Comparison of ENCODE assay signal across 9 mouse cellular contexts in the genomic region with DNA sequence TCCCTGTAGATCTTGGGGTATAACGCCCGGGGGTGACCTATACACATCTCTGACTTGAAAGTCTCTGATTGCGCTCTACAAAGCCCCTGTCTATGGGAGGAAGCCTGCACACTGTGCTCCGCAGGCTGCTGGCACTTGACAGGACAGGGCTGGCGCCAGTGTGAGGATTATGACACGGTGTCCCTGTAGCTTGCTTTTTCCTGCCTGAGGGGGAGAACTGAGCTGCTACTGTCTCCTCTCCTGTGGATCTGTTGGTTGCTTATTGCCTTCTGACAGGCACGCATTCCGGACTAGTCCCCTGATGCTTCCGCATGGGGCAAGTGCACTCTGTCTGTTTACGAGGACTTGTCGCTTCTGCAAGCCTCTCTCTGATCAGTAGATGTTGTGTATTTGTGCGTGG. TPM values are rescaled to one million over a fixed set of nuclear protein-coding genes. Genes with fewer than 3 reads are reported as not detected.
DNase-seq lines count a peak whose midpoint lies in the region; ATAC-seq lines count a peak whose summit lies in the region.
"Had no signal": no experiment of that assay in that cellular context is flagged by ENCODE, and none has a peak within 500 bp of the region (broad histone marks: within the 10 kb centered on the region; RNA-seq: fewer than 3 reads in every experiment).

No protein-coding gene starts in this region.

- H3K36me3 ChIP-seq in forebrain, embryonic 14.5 days (ENCODE audit: control insufficient read depth, insufficient read depth, low read length) = no peaks in the 10 kb centered on the region
- no peaks in the 10 kb centered on the region for H3K36me3 ChIP-seq in midbrain, embryonic 12.5 days

- DNase-seq in adrenal gland, postnatal 10 days = peak; percentile 19
- no peak for DNase-seq in adrenal gland, adult 8-10 months
- DNase-seq in forebrain, embryonic 14.5 days (ENCODE audit: low spot score) = peak; percentile 58
- no peak for DNase-seq in thymus, adult 18-20 months
- no peak for DNase-seq in urinary bladder, postnatal 4 days (ENCODE audit: low spot score in 2 of 2)

- H3K4me2 ChIP-seq in forebrain, embryonic 14.5 days (ENCODE audit: low read length) = 0 out of 2 replicates have a peak overlapping the region, but pooled peaks have one; percentile 8
- no peak overlapping the region for H3K4me2 ChIP-seq in midbrain, embryonic 12.5 days (replicated peaks)

- 44% methylated on average over 12 of the region's 12 CpGs for WGBS in forebrain, embryonic 14.5 days
- 61% methylated on average over 12 of the region's 12 CpGs for WGBS in midbrain, embryonic 12.5 days

- H3K9ac ChIP-seq in forebrain, embryonic 14.5 days (ENCODE audit: low read length) = peak overlapping the region; percentile 40; the same call in 1 of the 2 replicates
- H3K9ac ChIP-seq in midbrain, embryonic 12.5 days (replicated peaks) = no peak overlapping the region

- H3K27ac ChIP-seq in forebrain, embryonic 14.5 days (ENCODE audit: low read depth, low read length) = no peak overlapping the region
- H3K27ac ChIP-seq in midbrain, embryonic 12.5 days (replicated peaks) = no peak overlapping the region

- H3K4me1 ChIP-seq in forebrain, embryonic 14.5 days (ENCODE audit: control insufficient read depth, insufficient read depth, low read length) = peaks cover 10% of the 10 kb centered on the region
- H3K4me1 ChIP-seq in midbrain, embryonic 12.5 days = peaks cover 7% of the 10 kb centered on the region; the same call in 1 of the 2 replicates
- H3K4me1 ChIP-seq: megakaryocyte, embryonic 14.5 days had no signal

- H3K4me3 ChIP-seq in forebrain, embryonic 14.5 days (ENCODE audit: low read depth, low read length) = no peak overlapping the region
- H3K4me3 ChIP-seq in midbrain, embryonic 12.5 days = no peak overlapping the region
- H3K4me3 ChIP-seq: megakaryocyte, embryonic 14.5 days had no signal

- no peaks in the 10 kb centered on the region for H3K27me3 ChIP-seq in forebrain, embryonic 14.5 days (replicated peaks; ENCODE audit: control insufficient read depth, insufficient read depth, low read length)
- H3K27me3 ChIP-seq in midbrain, embryonic 12.5 days = no peaks in the 10 kb centered on the region

- ATAC-seq in cerebellum, adult (ENCODE audit: insufficient number of reproducible peaks, low FRiP score, low TSS enrichment) = peak; percentile 36; the same call in 1 of the 2 replicates
- peak; percentile 38; the same call in 1 of the 2 replicates for ATAC-seq in forebrain, embryonic 14.5 days
- ATAC-seq in midbrain, embryonic 12.5 days (ENCODE audit: low FRiP score, low read depth) = 0 out of 2 replicates have a peak, but pooled peaks have one; percentile 34
- no peak for ATAC-seq in inflammation-experienced regulatory T-cells, adult 6 months

- no peaks in the 10 kb centered on the region for H3K9me3 ChIP-seq in forebrain, embryonic 14.5 days (replicated peaks; ENCODE audit: control insufficient read depth, low read length)
- no peaks in the 10 kb centered on the region for H3K9me3 ChIP-seq in midbrain, embryonic 12.5 days
- H3K9me3 ChIP-seq: megakaryocyte, embryonic 14.5 days had no signal

RNA-seq across cellular contexts. Expression of a gene that starts 49.5 kb away (rescaled TPM):
- total RNA-seq in adrenal gland, postnatal 10 days (2021) = 100 to 1,000 TPM in 1 of 2 experiments, 10 to 100 TPM in 1; 97.0 to 117 TPM
- total RNA-seq in adrenal gland, adult 8-10 months (2022) = 100 to 1,000 TPM in 2 of 4 experiments, 10 to 100 TPM in 2; 93.8 to 132 (median 112) TPM
- 15.0 and 16.2 TPM in 2 replicates for polyA plus RNA-seq in forebrain, embryonic 14.5 days (2014; fragmentation: Nextera tagmentation; extraction: Ambion mirVana)
- polyA plus RNA-seq in midbrain, embryonic 12.5 days (2016; fragmentation: Nextera tagmentation; extraction: Ambion mirVana) = 33.2 and 33.9 TPM in 2 replicates
- polyA plus RNA-seq in inflammation-experienced regulatory T-cells, adult 6 months (2017; shearing (Covaris generic)) = not detected

Comparison
In these comparisons a context has a peak if more than half of its experiments do, and no peak if none do; other contexts are left out.
1. DNase-seq: peak in adrenal gland, postnatal 10 days (single experiment) and forebrain, embryonic 14.5 days (single experiment); none in adrenal gland, adult 8-10 months (single experiment), thymus, adult 18-20 months (0 of 2) and urinary bladder, postnatal 4 days (0 of 2).
2. RNA of a gene that starts 49.5 kb away (polyA plus RNA-seq): 33.2 to 33.9 TPM in midbrain, embryonic 12.5 days and 15.0 to 16.2 TPM in forebrain, embryonic 14.5 days; not detected in inflammation-experienced regulatory T-cells, adult 6 months; every median in the first group is over 10 times any median in the second.